Mouse (Mus musculus) regulatory T cell (primary cell): ENCODE data around the gene Hdac4.

Source experiments
- in situ Hi-C: fragments of 300-600 bp; cut with MboI, MseI; formaldehyde crosslinking; loops from one replicate; pipeline ENCODE4 v1.15.1; 2025; ENCODE audit warnings: high pct_unique_total_duplicates

Hdac4 gene

GRCm38 (mm10) chr1:91968710-91969379, 226.7 kb downstream of the Hdac4 start:
- in situ Hi-C loops, result no loop called here

GRCm38 (mm10) chr1:91967041-91967440, 228.5 kb downstream of the Hdac4 start:
- in situ Hi-C loops, result no loop called here

GRCm38 (mm10) chr1:91964486-91965335, 230.8 kb downstream of the Hdac4 start:
- in situ Hi-C loops, result loop anchor here (5.0 kb wide), 1 partner anchor 398 kb away; no protein-coding TSS in a partner anchor

- in situ Hi-C loops, result loop anchor here (5.0 kb wide), 1 partner anchor 400 kb away; no protein-coding TSS in a partner anchor
Observed at GRCm38 (mm10) chr1:91962256-91962655, 233.2 kb downstream of the Hdac4 start.

- in situ Hi-C loops, result loop anchor here (5.0 kb wide), 1 partner anchor 401 kb away; no protein-coding TSS in a partner anchor
Observed at GRCm38 (mm10) chr1:91961231-91961630, 234.3 kb downstream of the Hdac4 start.

GRCm38 (mm10) chr1:91959891-91960290, 235.6 kb downstream of the Hdac4 start:
- in situ Hi-C loops, result loop anchor here (5.0 kb wide), 1 partner anchor 402 kb away; no protein-coding TSS in a partner anchor

- in situ Hi-C loops, result no loop called here
Observed at GRCm38 (mm10) chr1:91959044-91959443, 236.5 kb downstream of the Hdac4 start.

GRCm38 (mm10) chr1:91956229-91956628, 239.3 kb downstream of the Hdac4 start:
- in situ Hi-C loops, result no loop called here

GRCm38 (mm10) chr1:91954954-91955353, 240.5 kb downstream of the Hdac4 start:
- in situ Hi-C loops, result no loop called here

GRCm38 (mm10) chr1:91952912-91953311, 242.6 kb downstream of the Hdac4 start:
- in situ Hi-C loops, result no loop called here

GRCm38 (mm10) chr1:91947441-91947840, 248.1 kb downstream of the Hdac4 start:
- in situ Hi-C loops, result no loop called here

GRCm38 (mm10) chr1:91942583-91942982, 252.9 kb downstream of the Hdac4 start:
- in situ Hi-C loops, result no loop called here

- in situ Hi-C loops, result no loop called here
Observed at GRCm38 (mm10) chr1:91942031-91942430, 253.5 kb downstream of the Hdac4 start.

GRCm38 (mm10) chr1:91941094-91941493, 254.4 kb downstream of the Hdac4 start:
- in situ Hi-C loops, result no loop called here

GRCm38 (mm10) chr1:91935171-91935570, 260.3 kb downstream of the Hdac4 start:
- in situ Hi-C loops, result no loop called here

GRCm38 (mm10) chr1:91933681-91934080, 261.8 kb downstream of the Hdac4 start:
- in situ Hi-C loops, result no loop called here

- in situ Hi-C loops, result no loop called here
Observed at GRCm38 (mm10) chr1:91932221-91932620, 263.3 kb downstream of the Hdac4 start.

- in situ Hi-C loops, result no loop called here
Observed at GRCm38 (mm10) chr1:91931786-91932185, 263.7 kb downstream of the Hdac4 start.

GRCm38 (mm10) chr1:91931196-91931595, 264.3 kb downstream of the Hdac4 start:
- in situ Hi-C loops, result no loop called here

GRCm38 (mm10) chr1:91929051-91929450, 266.4 kb downstream of the Hdac4 start:
- in situ Hi-C loops, result loop anchor here (10.0 kb wide), 1 partner anchor 526 kb away; no protein-coding TSS in a partner anchor

- in situ Hi-C loops, result loop anchor here (10.0 kb wide), 1 partner anchor 527 kb away; no protein-coding TSS in a partner anchor
Observed at GRCm38 (mm10) chr1:91927536-91928315, 267.8 kb downstream of the Hdac4 start.

GRCm38 (mm10) chr1:91923567-91923966, 271.9 kb downstream of the Hdac4 start:
- in situ Hi-C loops, result loop anchor here (10.0 kb wide), 1 partner anchor 531 kb away; no protein-coding TSS in a partner anchor
